Mouse (Mus musculus) bone marrow macrophage, adult 2 months (primary cell): ENCODE data around the gene Ipo5.

ENCODE experiments used
- CTCF ChIP-seq: IDR thresholded peaks from 2 replicates; pipeline ENCODE4 v1.5.1; 2012; ENCODE audit warnings: low read depth, mild to moderate bottlenecking, low read length, moderate library complexity
- POLR2A ChIP-seq: IDR thresholded peaks from 2 replicates; pipeline ENCODE4 v1.6.1; 2012; ENCODE audit warnings: mild to moderate bottlenecking, low read depth, low read length, borderline replicate concordance

GRCm38 (mm10) chr14:120979559-120979958 lies 68.5 kb downstream of the Ipo5 start:
- TF ChIP-seq CTCF (no peak), POLR2A (no peak)
